Mouse (Mus musculus): ENCODE measurements around the gene Tapt1. TPM values are rescaled to one million over a fixed set of nuclear protein-coding genes. Genes with fewer than 3 reads are reported as not detected.

Tapt1 gene
- total and polyA plus RNA-seq, 3 experiments, result 20.1 to 58.3 (median 52.8) TPM

DNA sequence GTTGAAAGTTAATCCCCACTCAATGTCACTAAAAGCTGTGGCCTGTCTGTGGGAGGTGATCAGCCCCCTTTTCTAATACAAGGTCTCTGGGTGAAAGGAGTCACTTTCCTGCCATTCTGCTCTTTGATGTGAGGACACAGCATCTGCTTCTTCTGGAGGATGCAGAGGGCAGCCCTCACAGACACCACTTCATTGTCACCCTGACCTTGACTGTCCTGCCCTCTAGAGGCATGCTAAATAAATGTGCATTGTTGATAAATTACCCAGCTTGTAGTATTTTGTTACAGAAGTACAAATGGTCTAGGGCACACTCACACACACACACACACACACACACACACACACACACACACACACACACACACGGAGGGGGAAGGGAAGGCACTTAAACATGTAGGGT, 31.7 kb upstream of the Tapt1 start:
- H3K36me3 ChIP-seq (replicated peaks), result no peaks in the 10 kb centered on the region
- DNase-seq (ENCODE audit: low spot score) (no peak), ATAC-seq (ENCODE audit: extremely low read depth, insufficient number of reproducible peaks, low FRiP score, poor library complexity, severe bottlenecking) (no peak)
- H3K9me3 ChIP-seq (replicated peaks), result no peaks in the 10 kb centered on the region
- peaks cover 4% of the 10 kb centered on the region for H3K4me1 ChIP-seq (ENCODE audit: insufficient read depth, low read depth, low read length)
- no peak overlapping the region for H3K4me3 ChIP-seq (ENCODE audit: low read depth, low read length)
- H3K27me3 ChIP-seq (ENCODE audit: insufficient read depth, low read length), result peaks cover 12% of the 10 kb centered on the region; the same call in 1 of the 2 replicates
- TF ChIP-seq CTCF (IDR thresholded peaks at IDR 0.05; ENCODE audit: low read depth, low read length), result no peak
- TF ChIP-seq GATA2 (IDR thresholded peaks at IDR 0.05; ENCODE audit: borderline replicate concordance, low read depth, low read length), result no peak
- no peak for TF ChIP-seq GATA1 (IDR thresholded peaks at IDR 0.05; ENCODE audit: borderline replicate concordance, low read length)
- no peak for TF ChIP-seq POLR2AphosphoS5 (IDR thresholded peaks at IDR 0.05; ENCODE audit: insufficient replicate concordance, low read depth, low read length)
- TF ChIP-seq TAL1 (conservative IDR thresholded peaks at IDR 0.05; ENCODE audit: low read depth, low read length), result no peak

DNA sequence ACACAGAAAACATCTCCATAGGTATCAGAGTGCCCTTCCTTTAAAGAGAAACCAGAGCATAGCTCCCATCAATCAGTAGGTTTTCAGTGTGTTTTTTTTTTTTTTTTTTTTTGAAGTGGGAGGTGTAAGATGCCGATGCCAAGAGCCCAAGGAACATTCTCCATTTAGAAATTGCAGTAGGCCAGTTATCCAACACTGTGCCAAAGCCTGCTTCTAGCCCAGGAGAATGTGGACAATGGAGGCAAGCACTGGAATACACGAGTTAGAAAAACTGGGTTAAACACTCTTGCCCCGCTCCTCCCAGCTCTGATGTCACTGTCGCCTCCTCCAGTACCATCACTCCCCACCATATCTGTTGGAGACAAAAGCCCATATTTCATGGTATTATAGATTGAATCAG, 31.0 kb upstream of the Tapt1 start:
- no peak for ATAC-seq (ENCODE audit: extremely low read depth, insufficient number of reproducible peaks, low FRiP score, poor library complexity, severe bottlenecking)
- peaks cover 6% of the 10 kb centered on the region for H3K4me1 ChIP-seq (ENCODE audit: insufficient read depth, low read depth, low read length)

DNA sequence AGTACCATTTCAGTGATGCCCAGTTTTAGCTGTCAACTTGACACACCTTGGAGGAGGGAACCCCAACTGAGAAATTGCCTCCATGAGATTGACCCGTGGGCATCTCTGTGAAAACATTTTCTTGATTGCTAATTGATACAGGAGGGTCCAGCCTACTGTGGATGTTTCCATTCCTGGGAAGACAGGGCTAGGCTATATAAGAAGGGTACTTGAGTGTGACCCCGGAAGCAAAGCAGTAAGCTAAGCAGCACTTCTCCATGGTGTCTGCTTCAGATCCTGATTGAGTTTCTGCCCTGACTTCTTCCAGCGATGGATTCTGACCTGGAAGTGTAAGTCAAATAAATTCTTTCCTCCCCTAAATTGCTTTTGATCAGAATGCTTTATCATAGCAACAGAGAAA, 30.1 kb upstream of the Tapt1 start:
- H3K9me3 ChIP-seq (replicated peaks), result no peaks in the 10 kb centered on the region
- H3K27me3 ChIP-seq (ENCODE audit: insufficient read depth, low read length), result peaks cover 5% of the 10 kb centered on the region; the same call in 1 of the 2 replicates
- no peaks in the 10 kb centered on the region for H3K36me3 ChIP-seq (replicated peaks)
- no peak overlapping the region for H3K4me3 ChIP-seq (ENCODE audit: low read depth, low read length)
- DNase-seq (ENCODE audit: low spot score) (no peak), ATAC-seq (ENCODE audit: extremely low read depth, insufficient number of reproducible peaks, low FRiP score, poor library complexity, severe bottlenecking) (no peak)
- H3K4me1 ChIP-seq (ENCODE audit: insufficient read depth, low read depth, low read length), result peaks cover 6% of the 10 kb centered on the region
- TF ChIP-seq TAL1 (conservative IDR thresholded peaks at IDR 0.05; ENCODE audit: low read depth, low read length) (no peak), GATA2 (IDR thresholded peaks at IDR 0.05; ENCODE audit: borderline replicate concordance, low read depth, low read length) (no peak), GATA1 (IDR thresholded peaks at IDR 0.05; ENCODE audit: borderline replicate concordance, low read length) (no peak), CTCF (IDR thresholded peaks at IDR 0.05; ENCODE audit: low read depth, low read length) (no peak), POLR2AphosphoS5 (IDR thresholded peaks at IDR 0.05; ENCODE audit: insufficient replicate concordance, low read depth, low read length) (no peak)

More for the DNA sequence above, 31.0 kb upstream of the Tapt1 start:
- no peaks in the 10 kb centered on the region for H3K9me3 ChIP-seq (replicated peaks)
- H3K4me3 ChIP-seq (ENCODE audit: low read depth, low read length), result no peak overlapping the region
- H3K27me3 ChIP-seq (ENCODE audit: insufficient read depth, low read length), result peaks cover 8% of the 10 kb centered on the region; the same call in 1 of the 2 replicates
- no peak for TF ChIP-seq GATA2 (IDR thresholded peaks at IDR 0.05; ENCODE audit: borderline replicate concordance, low read depth, low read length)
- TF ChIP-seq CTCF (IDR thresholded peaks at IDR 0.05; ENCODE audit: low read depth, low read length), result no peak
- no peak for TF ChIP-seq GATA1 (IDR thresholded peaks at IDR 0.05; ENCODE audit: borderline replicate concordance, low read length)
- no peak for TF ChIP-seq POLR2AphosphoS5 (IDR thresholded peaks at IDR 0.05; ENCODE audit: insufficient replicate concordance, low read depth, low read length)
- TF ChIP-seq TAL1 (conservative IDR thresholded peaks at IDR 0.05; ENCODE audit: low read depth, low read length), result no peak
- no peak for DNase-seq (ENCODE audit: low spot score)
- H3K36me3 ChIP-seq (replicated peaks), result no peaks in the 10 kb centered on the region

DNA sequence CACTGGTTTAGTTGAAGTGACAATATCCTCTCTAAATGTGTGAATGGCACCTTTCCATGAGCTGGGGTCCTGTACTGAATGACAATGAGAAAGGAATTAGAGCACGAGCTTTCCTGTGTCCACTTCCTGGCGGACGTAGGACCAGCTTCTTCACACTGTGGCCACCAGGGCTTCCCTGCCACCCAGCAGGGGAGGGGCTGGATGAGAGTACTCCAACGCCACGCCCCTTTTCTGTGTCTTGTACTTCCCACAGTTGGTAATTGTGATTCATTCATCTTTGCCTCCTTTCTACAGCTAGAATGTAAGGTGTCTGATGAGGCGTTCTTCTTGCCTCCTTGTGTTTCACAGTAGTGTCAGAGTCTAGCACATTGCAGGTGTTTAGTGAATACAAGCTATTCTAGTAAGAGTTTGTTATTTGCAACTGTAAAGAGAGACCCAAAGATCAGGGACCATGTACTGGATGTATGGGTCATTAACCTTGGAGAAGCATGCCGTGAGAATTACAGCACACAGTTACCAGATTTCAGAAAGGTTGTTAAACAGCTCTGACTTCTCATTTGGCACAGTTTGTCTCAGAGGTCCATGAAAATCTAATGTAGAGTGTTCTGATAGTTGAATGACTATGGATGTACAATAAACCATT, 29.5 kb upstream of the Tapt1 start:
- Histone ChIP-seq H3K9me3 (replicated peaks) (no peaks in the 10 kb centered on the region), H3K36me3 (replicated peaks) (no peaks in the 10 kb centered on the region), H3K4me3 (ENCODE audit: low read depth, low read length) (no peak overlapping the region), H3K4me1 (ENCODE audit: insufficient read depth, low read depth, low read length) (peaks cover 6% of the 10 kb centered on the region), H3K27me3 (ENCODE audit: insufficient read depth, low read length) (peaks cover 5% of the 10 kb centered on the region; the same call in 1 of the 2 replicates)
- TF ChIP-seq GATA2 (IDR thresholded peaks at IDR 0.05; ENCODE audit: borderline replicate concordance, low read depth, low read length) (no peak), CTCF (IDR thresholded peaks at IDR 0.05; ENCODE audit: low read depth, low read length) (no peak), TAL1 (conservative IDR thresholded peaks at IDR 0.05; ENCODE audit: low read depth, low read length) (no peak), POLR2AphosphoS5 (IDR thresholded peaks at IDR 0.05; ENCODE audit: insufficient replicate concordance, low read depth, low read length) (no peak), GATA1 (IDR thresholded peaks at IDR 0.05; ENCODE audit: borderline replicate concordance, low read length) (no peak)
- no peak for ATAC-seq (ENCODE audit: extremely low read depth, insufficient number of reproducible peaks, low FRiP score, poor library complexity, severe bottlenecking)
- DNase-seq (ENCODE audit: low spot score), result no peak

DNA sequence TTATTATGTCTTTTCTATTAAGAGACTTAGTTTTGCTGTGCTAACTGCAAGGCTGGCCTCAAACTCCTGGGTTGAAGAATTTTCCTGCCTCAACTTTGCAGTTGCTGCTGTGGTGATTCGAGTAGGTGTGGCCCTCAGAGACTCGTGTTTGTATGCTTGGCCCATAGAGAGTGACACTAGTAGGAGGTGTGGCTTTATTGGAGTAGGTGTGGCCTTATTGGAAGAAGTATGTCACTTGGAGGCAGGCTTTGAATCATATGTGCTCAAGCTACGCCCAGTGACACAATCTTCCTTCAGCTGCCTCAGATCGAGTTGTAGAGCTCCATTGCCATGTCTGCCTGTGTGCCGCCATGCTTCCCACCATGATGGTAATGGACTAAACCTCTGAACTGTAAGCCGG, 27.0 kb upstream of the Tapt1 start:
- no peak for ATAC-seq (ENCODE audit: extremely low read depth, insufficient number of reproducible peaks, low FRiP score, poor library complexity, severe bottlenecking)
- no peak for TF ChIP-seq CTCF (IDR thresholded peaks at IDR 0.05; ENCODE audit: low read depth, low read length)
- TF ChIP-seq POLR2AphosphoS5 (IDR thresholded peaks at IDR 0.05; ENCODE audit: insufficient replicate concordance, low read depth, low read length), result no peak
- no peak for TF ChIP-seq GATA2 (IDR thresholded peaks at IDR 0.05; ENCODE audit: borderline replicate concordance, low read depth, low read length)
- TF ChIP-seq TAL1 (conservative IDR thresholded peaks at IDR 0.05; ENCODE audit: low read depth, low read length), result no peak
- no peak for TF ChIP-seq GATA1 (IDR thresholded peaks at IDR 0.05; ENCODE audit: borderline replicate concordance, low read length)
- no peak for DNase-seq (ENCODE audit: low spot score)
- H3K4me1 ChIP-seq (ENCODE audit: insufficient read depth, low read depth, low read length), result peaks cover 6% of the 10 kb centered on the region
- H3K36me3 ChIP-seq (replicated peaks), result no peaks in the 10 kb centered on the region
- H3K9me3 ChIP-seq (replicated peaks), result no peaks in the 10 kb centered on the region
- no peak overlapping the region for H3K4me3 ChIP-seq (ENCODE audit: low read depth, low read length)
- H3K27me3 ChIP-seq (ENCODE audit: insufficient read depth, low read length), result 0 out of 2 replicates have a peak, but pooled peaks cover 2% of the 10 kb centered on the region

DNA sequence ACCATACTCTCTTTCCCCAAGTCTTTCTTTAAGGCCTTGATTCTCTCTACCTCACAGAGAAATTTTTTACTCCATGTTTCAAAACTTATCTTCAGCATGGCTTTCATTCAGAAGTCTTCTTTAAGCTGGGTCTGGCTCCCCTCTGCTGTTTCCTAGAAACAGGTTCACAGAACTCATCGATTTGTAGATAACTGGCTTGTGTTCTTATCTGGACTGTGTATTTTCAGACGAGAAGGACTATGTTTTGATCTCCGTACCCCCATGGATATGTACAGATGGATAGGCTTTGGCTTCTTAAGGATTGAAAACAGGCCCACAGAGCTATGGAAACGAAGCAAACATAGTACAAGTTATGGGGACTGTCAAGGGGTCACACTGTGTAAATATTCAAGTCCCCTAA, 26.0 kb upstream of the Tapt1 start:
- Histone ChIP-seq H3K4me3 (ENCODE audit: low read depth, low read length) (no peak overlapping the region), H3K9me3 (replicated peaks) (no peaks in the 10 kb centered on the region), H3K27me3 (ENCODE audit: insufficient read depth, low read length) (0 out of 2 replicates have a peak, but pooled peaks cover 4% of the 10 kb centered on the region), H3K4me1 (ENCODE audit: insufficient read depth, low read depth, low read length) (peaks cover 6% of the 10 kb centered on the region), H3K36me3 (replicated peaks) (no peaks in the 10 kb centered on the region)
- no peak for ATAC-seq (ENCODE audit: extremely low read depth, insufficient number of reproducible peaks, low FRiP score, poor library complexity, severe bottlenecking)
- DNase-seq (ENCODE audit: low spot score), result no peak
- TF ChIP-seq GATA2 (IDR thresholded peaks at IDR 0.05; ENCODE audit: borderline replicate concordance, low read depth, low read length), result no peak
- no peak for TF ChIP-seq CTCF (IDR thresholded peaks at IDR 0.05; ENCODE audit: low read depth, low read length)
- no peak for TF ChIP-seq TAL1 (conservative IDR thresholded peaks at IDR 0.05; ENCODE audit: low read depth, low read length)
- TF ChIP-seq GATA1 (IDR thresholded peaks at IDR 0.05; ENCODE audit: borderline replicate concordance, low read length), result no peak
- no peak for TF ChIP-seq POLR2AphosphoS5 (IDR thresholded peaks at IDR 0.05; ENCODE audit: insufficient replicate concordance, low read depth, low read length)

Measured in G1E (cell line).